Mouse (Mus musculus) right cerebral cortex, adult 18-20 months (tissue): ENCODE results near the gene Scn10a.

Experiments used
- DNase-seq: peaks from one replicate; pipeline ENCODE4 v3.0.0; 2022; ENCODE audit warnings: mixed read lengths

The Scn10a gene

GRCm38 (mm10) chr9:119634216-119634843 lies 84.8 kb downstream of the Scn10a start:
- DNase-seq: no peak

DNA sequence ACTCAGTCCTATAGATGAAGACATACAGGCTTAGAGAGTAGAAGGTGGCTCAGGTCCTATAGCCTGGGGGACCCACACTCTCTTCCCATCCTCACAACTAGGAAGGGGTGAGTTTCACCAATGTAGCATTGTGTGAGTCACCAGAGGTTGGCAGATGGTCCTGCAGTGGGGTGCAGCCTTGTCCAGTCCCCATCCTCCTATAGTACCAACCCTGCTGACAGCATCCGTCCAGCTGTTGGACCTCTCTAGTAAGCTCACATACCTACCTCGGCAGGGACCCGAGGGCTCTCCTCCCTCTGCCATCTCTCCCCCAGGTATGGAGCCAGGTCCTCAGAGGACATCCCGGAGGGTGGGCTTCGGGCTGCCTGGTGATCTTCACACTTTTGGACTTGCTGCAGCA lies 85.6 kb downstream of the Scn10a start:
- no peak for DNase-seq

DNA sequence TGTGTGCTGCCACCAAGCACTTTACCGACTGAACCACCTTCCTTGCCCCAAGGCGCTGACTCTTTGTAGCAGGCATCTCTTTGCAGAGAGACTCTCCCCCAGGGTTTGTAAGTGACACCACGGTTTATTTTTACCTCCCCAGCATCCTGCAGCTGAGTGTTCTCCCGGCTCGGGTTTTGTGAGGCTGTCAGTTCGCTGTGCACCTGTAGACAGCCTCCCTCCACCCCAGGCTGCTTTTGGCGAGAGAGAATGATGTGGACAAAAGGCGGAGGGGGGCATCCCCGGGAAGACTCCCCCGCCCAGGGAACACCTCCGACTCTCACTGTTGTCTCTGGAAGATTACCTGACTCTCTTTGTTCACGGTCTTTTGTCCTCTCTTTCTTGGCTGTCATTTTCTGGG lies 86.3 kb downstream of the Scn10a start:
- DNase-seq: peak; percentile 16

DNA sequence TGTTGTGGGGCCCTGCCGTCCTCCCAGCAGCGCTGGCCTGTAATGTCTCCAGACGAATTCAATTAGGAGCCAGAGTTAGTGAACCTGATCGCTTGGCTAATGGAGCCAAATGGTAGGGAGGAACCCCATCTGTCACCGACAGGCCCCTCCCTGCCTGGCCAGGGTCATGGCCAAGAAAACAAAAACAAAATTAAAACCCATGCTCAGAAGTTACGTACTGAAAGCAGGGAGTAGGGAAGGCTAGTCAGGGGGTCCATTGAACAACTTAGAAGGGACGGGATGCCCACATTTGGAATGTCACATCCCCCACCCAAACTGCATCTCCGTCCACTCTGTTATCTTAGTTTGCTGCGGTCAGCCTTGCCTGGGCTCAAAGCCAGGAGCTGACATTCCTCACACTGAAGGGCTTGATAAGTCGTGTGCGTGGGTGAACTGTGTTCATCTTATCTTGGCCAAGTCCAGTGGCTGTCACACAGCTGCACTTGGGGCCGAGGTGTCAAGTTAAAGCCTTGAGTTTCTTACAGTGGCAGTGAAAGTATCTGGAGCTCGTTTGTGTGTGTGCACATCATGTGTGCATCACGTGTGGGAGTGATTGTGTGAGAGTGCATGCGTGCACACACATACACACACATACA lies 87.1 kb downstream of the Scn10a start:
- DNase-seq: no peak

- DNase-seq: no peak
These were observed 87.7 kb downstream of the Scn10a start for GRCm38 (mm10) chr9:119631393-119631898.

DNA sequence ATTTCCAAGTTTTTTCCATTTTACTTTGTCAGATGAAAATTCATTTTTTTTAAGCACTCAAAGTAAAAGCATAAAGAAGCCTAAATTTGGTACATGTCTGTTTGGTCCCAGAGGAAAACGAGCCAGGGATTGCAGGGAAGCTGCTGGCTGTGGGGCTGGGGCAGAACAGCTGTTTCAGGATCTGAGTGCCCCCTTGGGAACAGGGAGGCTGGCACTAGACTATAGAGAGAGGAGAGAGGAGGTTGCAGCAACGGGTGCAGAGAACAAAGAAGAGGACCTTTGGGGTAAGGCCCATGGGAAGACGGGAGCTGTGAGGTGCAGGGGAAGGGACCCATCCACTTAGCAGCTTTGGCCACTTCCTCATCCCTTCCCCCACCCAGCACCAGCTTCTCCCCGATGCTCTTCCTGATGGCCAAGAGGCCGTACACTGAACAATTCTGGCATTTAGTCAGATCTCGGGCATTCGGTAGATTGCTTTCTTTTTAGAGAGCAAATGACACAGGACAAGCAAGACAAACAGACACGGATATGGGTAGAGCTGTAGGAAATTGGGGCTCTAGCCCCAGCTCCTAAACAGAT lies 90.3 kb downstream of the Scn10a start:
- DNase-seq: no peak

DNA sequence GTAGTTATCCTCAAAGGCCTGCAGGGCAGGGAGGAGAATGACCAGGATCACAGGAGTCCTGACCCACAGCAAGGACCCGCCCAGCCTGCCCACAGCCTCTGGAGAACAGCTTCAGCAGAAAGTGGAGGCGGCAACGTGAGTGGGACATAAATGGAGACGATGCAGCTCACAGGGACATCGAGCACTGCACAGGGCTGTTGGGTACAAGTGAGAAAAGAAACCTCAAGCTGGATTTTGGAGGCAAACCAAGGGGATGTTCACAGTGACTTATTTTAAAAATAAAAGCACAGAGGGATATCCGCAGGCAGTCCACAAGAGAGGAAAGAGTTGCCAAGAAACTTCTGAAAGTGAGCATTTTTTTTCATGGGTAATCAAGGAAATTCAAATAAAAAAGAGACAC lies 91.9 kb downstream of the Scn10a start:
- DNase-seq: peak; percentile 45

DNA sequence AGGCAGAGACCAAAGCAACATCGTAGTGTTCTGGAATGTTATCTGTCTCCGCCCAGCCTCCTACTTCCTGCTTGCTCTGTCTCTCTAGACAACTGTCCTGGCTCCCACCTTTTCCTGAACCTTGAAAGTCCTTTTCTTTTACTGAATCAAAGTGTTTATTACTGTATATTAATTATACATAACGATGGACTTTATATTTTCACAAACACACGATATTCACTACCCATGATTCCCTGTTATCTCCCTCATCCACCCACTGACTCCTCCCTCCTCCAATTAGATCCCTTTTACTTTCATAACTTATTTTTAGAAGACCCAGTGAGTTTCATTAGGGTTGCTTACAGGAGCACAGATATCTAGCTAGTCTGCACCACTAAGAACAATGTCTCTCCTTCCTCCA lies 95.0 kb downstream of the Scn10a start:
- DNase-seq: no peak

DNA sequence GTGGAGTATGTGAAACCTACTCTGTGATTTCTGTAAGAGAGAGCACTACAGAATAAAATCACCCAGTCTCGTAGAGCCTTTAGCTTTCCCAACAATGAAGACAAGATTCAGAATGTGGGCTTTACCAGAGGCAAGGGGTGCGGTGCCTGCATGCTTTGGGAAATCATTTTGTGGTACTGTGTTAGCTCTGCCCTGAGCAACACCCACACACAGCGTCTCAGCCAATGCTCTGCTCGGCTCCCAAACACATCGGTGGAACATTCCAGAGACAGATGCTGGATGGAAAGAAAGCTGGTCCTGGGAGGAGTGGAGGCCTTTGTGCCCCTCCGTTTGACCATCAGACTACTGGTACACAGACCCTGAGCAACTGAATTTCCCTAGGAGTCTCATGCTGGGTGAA lies 104.3 kb downstream of the Scn10a start:
- peak; percentile 20 for DNase-seq

GRCm38 (mm10) chr9:119610563-119611166 lies 108.5 kb downstream of the Scn10a start:
- no peak for DNase-seq

DNA sequence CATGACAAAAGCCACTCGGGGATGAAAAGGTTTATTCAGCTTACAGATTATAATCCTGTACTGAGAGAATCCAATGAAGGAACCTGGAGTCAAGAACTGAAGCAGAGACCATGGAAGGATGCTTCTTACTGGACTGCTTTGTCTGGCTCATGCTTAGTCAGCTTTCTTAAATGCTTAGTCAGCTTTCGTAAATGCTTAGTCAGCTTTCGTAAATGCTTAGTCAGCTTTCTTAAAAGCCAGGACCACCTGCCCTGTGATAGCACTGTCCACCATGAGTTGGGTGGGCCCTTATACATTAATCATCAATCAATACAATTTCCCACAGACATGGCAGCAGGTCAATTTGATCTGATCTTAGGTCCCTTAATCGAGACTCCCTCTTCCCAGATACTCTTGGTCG lies 112.2 kb downstream of the Scn10a start:
- DNase-seq: no peak

DNA sequence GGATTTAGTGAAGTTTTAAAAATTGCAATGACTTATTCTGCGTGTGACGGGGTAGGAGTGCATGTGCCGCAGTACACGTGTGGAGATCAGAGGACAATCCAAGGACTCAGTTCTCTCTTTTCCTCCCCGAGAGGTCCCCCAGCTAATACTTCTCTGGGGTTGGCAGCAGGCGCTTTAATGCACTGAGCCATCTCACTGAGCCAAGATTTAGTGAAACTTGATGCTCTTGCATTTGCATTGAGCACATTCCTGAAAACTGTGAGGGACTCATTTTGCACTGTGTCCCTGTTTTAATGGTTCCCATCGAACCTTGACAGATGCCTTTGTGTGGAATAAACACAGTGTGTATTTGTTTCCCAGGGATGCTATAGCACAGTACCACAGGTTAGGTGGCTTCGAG lies 114.5 kb downstream of the Scn10a start:
- DNase-seq: no peak

DNA sequence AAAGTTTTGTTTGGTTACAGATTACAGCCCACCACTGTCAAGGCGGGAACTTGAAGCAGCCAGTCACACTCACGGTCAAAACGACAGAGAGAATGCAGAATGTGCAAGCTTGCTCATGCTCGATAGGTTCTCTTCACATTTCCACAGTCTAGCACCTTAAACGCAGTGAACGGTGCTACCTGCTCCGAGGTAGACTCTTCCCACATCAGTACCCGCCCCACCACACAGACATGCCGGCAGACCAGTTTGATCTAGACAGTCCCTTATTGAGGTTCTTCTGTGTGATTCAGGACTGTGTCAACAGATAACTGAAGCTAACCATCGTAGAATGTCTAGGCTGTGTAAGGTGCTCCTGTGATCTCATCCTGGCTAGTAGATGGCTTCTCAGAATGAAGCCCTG lies 120.6 kb downstream of the Scn10a start:
- DNase-seq: no peak

DNA sequence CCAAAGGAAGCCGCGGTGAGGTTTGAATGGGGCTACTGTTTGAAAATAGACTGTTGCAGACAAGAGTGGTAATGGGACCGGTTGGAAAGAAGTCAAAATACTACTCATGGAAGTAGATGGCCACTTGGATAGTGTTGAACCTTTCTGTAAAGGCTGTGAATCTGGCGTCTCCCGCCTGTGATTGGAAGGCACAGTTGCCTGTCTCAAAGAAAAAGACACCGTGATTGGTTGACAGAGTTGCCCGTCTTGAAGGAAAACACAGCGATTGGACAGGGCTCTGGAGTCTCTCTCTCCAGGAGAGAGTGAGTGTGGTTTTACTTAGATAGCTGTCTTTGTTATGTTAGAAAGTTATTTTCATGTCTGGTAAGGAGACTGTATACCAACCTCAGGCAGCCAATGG lies 121.8 kb downstream of the Scn10a start:
- no peak for DNase-seq

DNA sequence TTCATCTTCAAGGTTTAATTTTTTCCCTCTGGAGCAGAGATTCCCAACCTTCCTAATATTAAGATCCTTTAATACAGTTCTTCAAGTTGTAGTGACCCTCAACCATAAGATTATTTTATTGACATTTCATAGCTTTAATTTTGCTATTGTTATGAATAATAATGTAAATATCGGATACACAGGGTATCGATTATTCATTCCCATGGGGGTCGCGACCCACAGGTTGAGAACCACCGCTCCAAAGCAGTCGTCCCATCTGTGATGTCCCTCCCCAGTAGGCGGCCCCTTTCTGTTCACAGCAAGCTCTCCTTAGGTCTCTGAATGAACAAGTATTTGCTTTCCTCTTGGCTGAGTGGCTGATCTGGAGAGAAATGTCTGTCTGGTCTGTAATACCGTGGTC lies 129.5 kb downstream of the Scn10a start:
- no peak for DNase-seq

DNA sequence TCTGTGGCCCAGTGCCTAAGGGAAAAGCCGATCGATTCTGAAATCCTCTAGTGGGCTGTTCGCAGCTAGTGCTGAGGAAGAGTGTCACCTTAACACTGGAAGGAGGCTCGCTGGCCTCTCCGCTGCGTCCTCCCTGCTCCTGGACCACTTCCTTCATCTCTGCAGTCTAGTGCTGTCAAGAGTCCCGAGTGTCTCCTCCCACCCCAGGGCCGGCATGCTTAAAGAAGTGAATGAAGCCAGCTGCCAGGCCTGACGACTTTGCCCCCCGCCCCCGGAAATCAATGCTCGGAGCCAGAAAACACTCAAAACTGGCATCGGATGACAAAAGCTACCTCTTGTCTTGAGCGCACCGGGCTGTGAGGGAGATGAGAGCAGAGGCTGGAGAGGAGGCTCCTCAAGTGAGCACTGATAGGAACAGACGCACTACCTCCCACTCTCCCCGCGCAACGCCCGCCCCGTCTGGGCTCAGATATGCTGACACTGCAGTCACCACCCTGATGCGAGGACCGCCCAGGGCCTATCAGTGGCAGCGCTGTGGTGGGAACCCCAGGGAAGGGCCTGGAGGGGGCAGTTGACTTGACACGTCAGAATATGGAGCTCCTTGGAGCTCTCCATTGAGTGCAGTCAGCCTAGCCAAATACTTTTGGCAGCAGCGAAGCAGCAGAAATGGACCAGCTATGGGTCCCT lies 130.2 kb downstream of the Scn10a start:
- DNase-seq: no peak

GRCm38 (mm10) chr9:119580668-119581067 lies 138.5 kb downstream of the Scn10a start:
- DNase-seq: peak; percentile 70

DNA sequence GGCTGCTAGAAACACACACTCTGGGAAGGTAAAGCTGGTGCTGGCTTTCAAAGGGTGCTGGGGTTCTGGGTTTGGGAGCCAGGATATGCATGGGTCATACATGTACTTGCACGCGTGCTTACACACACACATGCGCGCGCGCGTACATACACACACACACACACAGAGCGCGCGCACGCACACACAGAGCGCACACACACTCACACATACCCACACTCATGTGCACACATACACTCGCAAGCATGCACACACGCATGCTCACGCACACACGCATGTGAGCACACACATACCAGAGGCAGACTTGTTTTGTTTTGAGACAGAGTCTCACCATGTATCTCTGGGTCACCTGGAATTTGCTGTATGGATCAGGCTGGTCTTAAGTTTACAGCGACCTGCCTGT lies 138.9 kb downstream of the Scn10a start:
- no peak for DNase-seq

DNA sequence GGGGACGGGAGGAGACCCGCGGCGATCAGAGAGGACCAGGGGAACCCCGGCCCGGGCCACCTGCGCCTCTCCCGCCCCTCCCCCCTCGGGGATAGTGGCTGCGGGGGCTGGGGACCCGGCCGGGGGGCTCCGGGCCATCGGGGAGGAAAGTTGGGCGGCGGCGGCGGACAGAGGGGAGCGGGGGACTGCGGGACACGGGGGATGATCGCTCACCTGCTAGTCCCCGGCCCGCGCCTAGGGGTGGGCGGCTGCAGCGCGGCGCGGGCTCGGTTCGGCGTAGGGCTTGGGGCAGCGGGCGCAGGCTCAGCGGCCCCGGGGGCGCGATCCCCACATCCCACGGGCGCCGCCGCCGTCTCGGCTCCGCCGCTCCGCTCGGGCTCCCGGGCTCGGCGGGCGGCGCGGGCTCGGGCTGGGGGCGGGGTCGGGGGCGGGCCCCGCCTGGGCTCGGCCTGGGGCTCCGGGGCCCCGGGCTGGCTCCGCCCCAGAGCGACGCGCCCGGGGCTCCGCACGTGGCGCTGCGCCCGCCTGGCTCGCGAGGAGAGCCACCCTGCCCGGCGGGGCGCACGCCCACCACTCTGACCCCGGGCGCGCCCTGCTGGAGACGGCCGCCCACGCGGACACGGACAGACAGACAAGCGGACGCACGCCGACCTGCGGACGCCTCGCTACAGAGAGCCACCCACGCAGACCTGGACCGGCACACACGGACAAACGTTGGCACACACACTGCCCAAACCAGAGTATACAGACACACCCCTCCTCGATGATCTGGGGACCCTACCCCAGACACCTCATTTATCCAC lies 140.3 kb downstream of the Scn10a start, which contains the start of gene Scn5a:
Gene Scn5a (minus strand): TSS at position 381 of the 803 bp plus-strand sequence.
- DNase-seq: no peak

DNA sequence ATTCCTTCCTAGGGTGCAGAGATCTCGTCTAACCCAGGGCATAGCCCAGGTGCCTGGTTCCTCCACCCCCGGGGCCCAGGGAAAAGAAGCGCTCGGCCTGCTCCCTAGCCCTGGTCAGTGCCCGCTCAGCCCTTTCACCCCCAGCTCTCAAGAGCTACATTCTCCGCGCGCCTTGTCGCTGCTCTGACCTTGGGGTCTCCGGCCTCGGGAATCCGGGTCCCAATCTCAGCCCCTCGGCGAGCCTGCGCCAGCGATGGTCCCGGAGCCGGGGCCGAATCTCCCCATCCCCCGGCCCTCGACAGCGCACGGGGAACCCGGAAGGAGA lies 140.8 kb downstream of the Scn10a start:
- no peak for DNase-seq

DNA sequence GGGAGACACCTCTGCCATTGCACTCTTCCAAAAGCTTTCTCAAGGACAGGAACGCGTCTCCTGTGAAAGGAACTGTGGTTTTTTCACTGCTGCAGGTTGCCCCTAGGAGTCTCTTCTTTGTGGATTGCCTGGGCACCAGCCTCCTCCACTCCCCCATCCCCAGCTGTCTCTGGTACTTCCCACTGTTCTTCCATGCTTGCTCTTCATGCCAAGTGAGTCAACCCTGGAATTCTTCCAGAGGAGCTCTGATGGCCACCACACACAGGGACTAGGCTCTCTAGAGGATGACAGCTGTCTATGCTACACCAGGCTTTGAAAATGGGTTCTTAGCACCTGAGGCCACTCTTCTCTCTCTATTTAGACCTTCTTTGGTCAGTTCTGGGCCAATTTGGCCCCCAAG lies 142.1 kb downstream of the Scn10a start:
- peak; percentile 65 for DNase-seq

GRCm38 (mm10) chr9:119575732-119576131 lies 143.4 kb downstream of the Scn10a start:
- DNase-seq: no peak

GRCm38 (mm10) chr9:119574366-119574765 lies 144.8 kb downstream of the Scn10a start:
- DNase-seq: no peak
